Mouse (Mus musculus) liver, adult 2 months (tissue): ENCODE measurements at regions not wholly inside any gene's neighbourhood (a gene's known extent, or its start where the extent isn't known, plus 50 kb on each side); places are given as distances from the start of the nearest gene placed in this dataset.

Experiments
- CTCF ChIP-seq: fragments of 200-500 bp; IDR thresholded peaks from 2 replicates; pipeline ENCODE4 v1.5.1; 2011; ENCODE audit warnings: low read depth, low read length, control low read depth
- POLR2A ChIP-seq: fragments of 200-500 bp; IDR thresholded peaks from 2 replicates; pipeline ENCODE4 v1.6.1; 2011; ENCODE audit warnings: low read length, control low read depth; ENCODE audit not compliant: insufficient read depth; ENCODE audit errors: extremely low read depth

- no peak for TF ChIP-seq CTCF
- no peak for TF ChIP-seq POLR2A
Observed at GRCm38 (mm10) chr2:39394643-39395042, 168.4 kb upstream of the Ppp6c start.
